Mouse (Mus musculus): ENCODE measurements around the gene Zdhhc7. TPM values are rescaled to one million over a fixed set of nuclear protein-coding genes. Genes with fewer than 3 reads are reported as not detected.

Zdhhc7 gene
- total RNA-seq, 2 experiments from 2014 or later = 37.7 to 40.4 TPM

DNA sequence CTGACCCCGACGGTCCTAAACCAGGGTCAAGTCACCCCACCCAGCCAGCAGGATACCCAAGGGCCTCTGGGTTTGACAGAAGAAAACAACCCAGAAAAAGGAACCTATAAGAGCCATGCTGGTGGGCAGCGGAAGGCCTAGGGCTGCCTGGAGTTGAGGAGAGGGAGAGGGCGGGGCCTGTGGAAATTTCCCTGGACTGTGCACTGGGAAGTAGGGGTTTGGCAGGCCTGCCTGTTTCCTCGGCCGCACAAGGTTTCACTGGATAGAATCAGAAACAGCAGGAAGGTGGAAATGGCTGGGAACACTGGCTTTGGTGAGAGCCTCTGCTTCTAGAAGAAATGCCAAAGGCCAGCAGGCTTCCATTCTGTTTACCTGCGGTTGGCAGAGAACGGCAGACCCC lies 28.5 kb downstream of the Zdhhc7 start:
- no peak for DNase-seq (ENCODE audit: low spot score in 2 of 2)

DNA sequence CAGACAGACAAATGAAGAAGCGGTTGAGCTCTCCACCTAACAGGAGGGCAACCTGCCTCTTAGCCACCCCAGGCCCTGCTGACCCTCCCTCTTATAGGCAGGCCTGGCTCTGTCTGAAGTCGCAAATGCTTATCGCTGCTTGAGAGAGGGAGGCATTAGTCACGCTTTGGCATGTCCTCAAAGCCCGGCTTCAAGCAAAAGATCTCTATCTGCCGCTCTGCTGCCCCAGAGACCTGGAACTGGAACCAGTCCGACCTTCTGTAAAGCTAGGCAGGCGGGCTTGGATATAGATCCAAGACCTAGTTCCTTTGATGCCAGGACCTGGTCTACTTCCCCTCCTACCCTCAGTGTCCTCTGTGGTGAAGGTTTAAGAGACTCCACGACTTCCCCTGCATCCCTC lies 29.0 kb downstream of the Zdhhc7 start:
- DNase-seq (ENCODE audit: low spot score in 2 of 2) = no peak

DNA sequence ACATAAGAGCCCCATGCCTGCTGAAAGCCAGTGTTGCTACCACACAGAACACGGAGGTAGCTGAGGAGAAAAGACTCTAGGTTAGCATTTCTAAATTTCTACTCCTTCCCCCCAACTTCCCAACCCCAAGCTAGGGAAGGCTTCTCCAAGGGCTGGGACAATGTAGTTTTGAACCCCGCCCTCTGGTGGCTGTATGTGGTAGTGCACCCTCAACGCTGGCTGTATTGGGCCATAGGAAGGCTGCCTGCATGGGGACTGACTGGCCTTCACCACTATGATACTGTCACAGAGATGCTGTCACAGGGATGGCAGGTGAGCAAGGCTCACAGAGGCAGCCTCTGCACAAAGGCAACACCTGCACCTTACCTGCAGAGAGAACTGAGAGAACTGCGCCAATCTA lies 29.6 kb downstream of the Zdhhc7 start:
- DNase-seq (ENCODE audit: low spot score in 2 of 2) = peak; percentile 88 to 91

DNA sequence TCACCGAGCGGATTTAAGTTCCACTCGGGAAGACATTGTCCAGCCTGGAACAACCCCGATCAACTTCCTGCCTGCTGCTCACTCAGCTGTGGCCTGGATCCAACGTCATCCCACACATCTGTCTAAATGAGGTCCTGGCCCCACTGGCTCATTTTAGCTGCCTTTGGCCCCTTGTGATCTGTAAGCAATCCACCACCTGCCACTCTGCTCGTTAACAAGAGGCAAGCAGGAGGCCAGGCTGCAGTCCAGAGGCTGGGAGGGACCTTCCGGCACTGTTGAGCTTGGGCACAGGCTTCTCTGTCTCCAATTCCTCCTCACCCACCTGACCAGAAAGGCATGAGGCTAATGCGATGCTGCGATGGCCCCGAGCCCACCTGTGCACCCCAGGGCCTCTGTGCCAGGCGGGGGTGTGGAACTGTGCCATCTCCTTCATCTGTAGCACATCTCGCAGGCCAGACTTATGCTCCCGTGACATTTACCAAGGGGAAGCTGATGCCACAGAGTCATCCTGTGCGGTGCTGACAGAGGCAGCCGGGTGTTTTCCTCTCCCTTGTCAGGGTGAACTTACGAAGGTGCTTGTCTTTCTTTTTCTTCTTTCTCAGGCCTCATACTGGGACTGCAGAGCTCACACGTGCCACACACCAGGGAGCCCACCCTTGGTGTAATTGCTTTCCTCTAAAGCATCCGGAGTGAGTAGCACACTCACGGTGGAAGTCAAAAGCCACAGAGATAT lies 33.2 kb downstream of the Zdhhc7 start:
- no peak for DNase-seq (ENCODE audit: low spot score in 2 of 2)

DNA sequence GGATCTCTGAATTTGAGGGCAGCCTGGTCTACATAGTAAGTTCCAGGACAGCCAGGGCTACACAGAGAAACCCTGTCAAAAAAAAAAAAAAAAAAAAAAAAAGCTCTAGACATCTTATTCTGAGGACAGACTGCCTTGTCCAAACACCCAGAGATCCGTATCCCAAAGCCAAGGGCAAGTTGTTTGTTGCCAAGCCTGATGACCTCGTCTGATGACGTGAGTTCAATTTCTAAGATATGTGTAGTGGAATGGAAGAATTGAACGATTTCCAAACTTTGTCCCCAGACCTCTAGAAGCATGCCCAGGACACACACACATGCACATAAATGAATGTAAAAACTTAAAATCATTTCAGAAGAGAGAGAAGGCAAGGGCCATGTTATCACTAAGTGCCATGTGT lies 35.1 kb downstream of the Zdhhc7 start:
- no peak for DNase-seq (ENCODE audit: low spot score in 2 of 2)

DNA sequence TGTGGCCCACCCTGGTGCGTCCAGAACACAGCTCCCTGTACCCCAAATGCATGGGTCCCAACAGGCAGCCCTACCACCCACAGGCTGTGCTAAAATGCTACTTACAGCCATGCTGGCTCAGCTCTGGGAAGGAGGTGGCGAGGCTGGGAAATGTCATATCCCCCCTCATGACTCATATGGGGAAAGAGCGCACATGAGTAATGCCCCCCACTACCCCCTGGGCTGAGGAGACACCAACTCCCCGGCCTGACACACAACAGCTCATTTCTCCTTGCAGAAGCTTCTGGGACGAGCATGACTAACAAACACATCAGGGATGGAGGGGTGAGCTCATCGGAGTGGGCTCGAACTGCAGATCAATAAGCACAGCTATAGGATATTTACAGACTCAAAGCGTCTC lies 35.7 kb downstream of the Zdhhc7 start:
- no peak for DNase-seq (ENCODE audit: low spot score in 2 of 2)

DNA sequence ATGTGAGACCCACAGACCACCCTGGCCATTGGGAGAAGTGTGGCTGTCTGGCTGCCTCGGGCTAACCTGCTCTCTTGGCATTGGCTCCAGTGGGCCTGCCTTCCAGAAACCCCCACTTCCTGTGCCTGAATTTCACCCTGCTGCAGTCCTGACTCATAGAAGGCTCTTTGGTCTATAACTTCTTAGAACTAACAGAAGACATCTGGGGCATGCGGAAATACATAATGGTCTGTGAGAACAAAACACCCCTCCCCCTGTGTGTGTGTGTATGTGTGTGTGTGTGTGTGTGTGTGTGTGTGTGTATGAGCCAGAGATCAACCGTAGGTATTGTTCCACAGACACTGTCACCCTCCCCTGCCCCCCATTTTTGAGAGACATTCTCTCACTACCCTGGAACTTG lies 38.0 kb downstream of the Zdhhc7 start:
- DNase-seq (ENCODE audit: low spot score in 2 of 2) = no peak

DNA sequence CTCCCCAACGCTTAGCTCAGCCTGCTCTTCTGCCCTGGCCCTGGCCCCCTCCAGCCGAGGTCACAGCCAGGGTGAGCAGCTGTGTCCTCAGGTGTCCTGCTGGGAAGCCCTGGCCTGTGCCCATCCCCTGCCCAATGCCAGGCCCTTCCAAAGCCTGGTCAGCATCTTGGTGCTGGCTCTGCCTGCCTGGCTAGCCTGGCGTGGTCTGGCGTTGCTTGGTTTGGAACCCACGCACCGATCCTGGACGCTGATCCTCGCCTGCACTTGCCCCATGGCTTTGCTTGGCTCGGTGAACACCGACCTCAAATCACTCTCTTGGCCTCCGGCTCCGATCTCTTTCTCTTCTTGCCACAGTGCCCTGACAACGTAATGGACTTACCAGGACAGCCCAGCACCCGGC lies 38.5 kb downstream of the Zdhhc7 start:
- DNase-seq (ENCODE audit: low spot score in 2 of 2) = no peak

DNA sequence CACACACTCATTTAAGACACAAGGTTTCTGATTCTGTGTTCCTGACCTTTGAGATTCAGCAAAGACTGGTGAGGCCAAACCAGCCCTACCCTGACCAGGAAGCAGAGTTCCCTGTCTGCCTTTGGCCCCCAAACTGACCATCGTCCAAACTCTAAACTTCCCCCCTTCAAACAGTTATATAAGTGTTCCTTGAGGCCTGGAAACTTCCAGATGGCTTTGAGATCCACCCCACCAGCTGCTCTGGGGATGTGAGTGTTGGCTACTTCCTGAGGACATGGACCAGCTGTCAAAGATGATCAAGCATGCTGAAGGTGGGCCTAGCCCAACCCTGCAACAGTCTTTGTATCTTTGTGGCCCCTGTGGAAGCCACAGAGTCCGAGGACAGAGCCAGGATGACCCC lies 44.2 kb downstream of the Zdhhc7 start:
- no peak for DNase-seq (ENCODE audit: low spot score in 2 of 2)

DNA sequence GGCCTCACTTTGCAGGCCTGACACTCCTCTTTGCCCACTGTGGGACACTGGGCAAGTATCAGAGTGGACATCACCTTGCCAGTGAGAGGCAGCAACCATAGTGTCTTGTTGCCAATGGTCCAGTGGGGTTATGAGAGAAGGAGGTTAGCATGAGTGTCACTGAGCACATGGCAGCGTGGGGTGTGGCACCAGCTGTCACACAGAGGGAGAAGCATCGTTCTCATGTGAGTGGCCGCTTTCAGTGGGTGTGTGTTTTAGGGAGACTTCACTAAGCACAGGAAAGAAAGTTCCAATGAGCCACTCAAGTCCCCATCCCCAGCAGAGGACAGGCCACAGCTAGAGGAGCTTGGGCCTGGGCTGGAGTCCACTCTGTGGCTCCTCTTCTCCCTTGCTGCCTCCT lies 46.4 kb downstream of the Zdhhc7 start:
- DNase-seq (ENCODE audit: low spot score in 2 of 2) = no peak

DNA sequence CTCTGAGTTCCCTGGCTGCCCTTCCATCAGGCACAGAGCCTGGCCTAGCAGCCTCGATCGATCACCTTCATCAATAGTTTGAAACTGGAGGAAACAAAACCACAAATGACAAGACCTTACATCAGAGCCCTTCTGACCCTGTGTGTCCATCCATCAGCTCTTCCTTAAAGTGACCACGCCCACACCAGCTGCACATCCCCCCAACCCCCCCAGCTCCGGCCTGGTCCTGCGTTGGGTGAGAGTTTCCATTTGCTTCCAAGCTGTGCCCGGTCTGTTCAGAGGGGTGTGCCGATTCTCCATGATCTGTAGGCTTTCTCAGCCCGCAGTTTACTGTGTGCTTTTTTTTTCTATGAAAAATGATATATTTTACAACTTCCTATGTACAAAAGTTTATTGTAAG lies 49.0 kb downstream of the Zdhhc7 start:
- DNase-seq (ENCODE audit: low spot score in 2 of 2) = no peak

DNA sequence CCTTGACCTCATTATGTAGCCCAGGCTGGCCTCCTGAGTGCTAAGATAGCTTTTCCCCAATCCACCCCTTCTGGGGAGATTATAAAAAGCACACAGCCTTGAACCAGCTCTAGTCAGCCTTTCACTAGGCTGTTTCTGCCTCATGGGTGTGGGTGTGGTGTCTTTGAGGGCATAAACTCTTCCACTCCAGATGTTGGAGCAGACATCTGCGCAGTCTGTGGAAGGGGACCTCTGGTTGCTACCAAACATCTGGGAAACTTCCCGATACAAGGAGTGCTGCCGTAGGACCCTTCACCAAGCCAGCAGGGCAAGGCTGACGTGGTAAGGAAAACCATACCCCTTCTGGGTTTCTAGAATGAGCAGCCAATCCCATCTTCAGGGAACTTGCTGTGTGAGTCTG lies 49.4 kb downstream of the Zdhhc7 start:
- DNase-seq (ENCODE audit: low spot score in 2 of 2) = no peak

DNA sequence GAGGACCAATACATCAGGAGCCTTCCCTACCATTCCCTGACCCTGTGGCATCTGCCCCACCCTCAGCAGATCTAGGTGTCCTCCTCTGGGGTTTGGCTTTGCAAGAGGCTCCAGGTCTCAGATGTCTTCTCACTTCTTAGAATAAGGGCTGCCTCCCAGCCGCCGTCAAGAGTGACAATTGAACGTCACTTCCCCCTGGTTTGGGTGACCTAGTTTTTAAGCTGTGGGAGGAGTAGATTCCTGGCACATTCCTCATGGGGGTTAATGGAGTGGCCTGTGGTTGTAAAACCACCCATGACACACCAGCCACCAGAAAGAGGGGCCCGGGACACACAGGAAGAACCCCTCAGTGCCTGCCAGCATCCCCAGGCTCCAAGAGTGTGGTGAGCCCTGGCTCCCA lies 50.3 kb downstream of the Zdhhc7 start:
- no peak for DNase-seq (ENCODE audit: low spot score in 2 of 2)

DNA sequence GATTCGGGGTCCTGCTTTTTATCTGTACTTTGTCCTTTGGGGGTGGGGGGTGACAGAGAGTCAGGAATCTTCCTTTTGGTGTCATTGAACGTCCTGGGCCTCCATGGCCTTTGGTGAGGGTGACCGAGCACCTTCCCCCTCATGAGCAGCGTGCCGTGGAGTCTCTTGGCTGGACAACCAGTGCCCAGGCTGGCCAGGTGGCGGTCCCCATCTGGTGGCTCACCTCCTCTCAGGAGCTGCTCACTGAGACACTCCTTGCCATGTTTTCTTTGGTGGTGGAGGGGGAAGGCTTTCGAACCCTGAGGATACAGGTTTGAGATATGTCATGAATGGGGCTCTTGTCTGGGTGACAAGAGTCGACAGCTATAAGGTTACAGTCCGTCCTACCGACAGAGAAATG lies 50.9 kb downstream of the Zdhhc7 start:
- no peak for DNase-seq (ENCODE audit: low spot score in 2 of 2)

DNA sequence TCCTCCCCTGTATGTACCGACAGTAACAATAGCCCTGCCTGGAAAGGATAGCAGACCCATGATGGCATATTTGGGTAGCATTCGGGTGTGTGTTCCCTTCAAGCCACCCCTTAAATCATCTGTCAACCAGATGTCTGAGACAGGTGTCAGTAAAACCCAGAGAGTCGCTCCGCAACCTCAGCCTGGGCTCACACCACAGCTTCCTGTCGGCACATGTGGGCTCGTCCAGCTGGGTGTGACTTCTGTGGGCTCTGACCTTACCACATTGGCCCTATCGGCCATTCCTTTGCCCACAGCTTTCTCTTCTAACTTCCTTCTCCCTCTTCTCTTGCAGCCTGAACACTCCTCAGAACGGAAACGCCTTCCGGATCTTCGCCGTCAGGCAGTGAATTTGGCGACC lies 51.3 kb downstream of the Zdhhc7 start:
- DNase-seq (ENCODE audit: low spot score in 2 of 2) = no peak

DNA sequence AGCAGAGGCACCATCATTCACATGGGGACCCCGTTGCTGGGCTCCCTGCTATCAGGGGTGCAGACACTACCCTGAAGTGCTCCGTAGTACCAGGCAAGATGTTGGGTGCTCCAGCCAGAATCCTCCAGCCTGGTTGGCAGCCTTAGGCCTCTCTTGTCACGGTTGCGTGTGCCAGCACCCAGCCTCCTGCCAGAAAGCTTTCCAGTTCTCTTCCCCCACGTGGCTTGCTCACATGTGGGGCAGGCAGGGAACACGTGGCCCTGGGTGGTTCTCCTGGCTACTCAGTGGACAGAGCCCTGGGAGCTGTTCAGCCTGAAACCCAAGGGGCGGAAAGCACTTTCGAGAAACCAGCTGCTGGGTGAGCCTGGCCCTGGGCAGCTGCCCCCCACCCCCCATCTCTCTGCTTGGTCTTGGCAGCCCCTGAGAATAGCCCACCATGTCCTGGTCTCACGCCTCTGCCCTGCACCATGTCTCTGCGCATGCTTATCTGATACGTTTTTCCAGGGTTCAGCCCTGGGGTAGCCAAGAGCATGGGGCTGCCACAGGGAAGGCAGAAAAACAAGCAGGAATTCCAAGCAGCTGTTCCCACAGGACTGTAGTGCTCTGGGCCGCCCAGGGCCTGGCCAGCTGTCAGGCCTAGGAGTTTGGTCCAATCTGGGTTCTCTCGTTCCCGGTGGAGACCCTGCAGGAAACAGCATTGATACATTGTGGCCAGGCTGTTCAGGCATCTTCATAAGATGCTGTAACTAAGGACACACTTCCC lies 54.8 kb downstream of the Zdhhc7 start:
- peak; percentile 80 to 83 for DNase-seq (ENCODE audit: low spot score in 2 of 2)

DNA sequence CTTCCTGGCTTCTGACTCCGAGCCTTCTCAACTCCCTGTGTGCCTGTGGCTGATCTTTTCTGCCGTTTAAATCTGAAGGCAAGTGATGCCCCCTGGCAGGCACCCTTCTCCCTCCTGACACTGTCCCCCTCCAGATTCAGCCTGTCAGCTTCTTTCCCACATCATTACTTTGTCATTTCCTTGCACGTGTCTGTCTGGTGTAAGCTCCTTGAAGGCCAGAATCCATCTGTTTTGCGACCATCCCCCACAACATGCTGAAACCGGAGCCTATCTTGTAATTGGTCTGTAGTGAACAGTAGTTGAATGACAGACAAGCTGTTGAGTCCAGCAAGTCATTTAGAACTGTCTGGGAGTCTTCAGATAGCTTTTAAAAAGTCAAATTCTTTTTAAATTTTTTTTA lies 55.8 kb downstream of the Zdhhc7 start:
- DNase-seq (ENCODE audit: low spot score in 2 of 2) = no peak

DNA sequence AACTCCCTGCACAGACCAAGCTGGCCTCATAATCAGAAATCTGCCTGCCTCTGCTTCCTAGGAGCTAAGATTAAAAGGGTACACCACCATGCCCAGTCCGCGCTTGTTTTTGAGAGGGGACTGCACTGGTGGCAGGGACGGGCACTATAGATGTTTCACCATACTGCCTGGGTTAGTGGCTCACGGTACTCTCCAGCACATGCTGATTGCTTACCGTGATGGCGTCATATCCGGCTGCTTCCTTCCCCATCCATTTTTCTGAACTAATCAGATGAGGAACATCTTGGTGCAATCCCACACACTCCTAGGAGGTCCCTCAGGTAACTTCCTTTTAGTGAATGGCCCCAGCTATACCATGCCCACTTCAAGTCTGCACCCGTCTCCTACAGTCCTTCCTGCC lies 56.4 kb downstream of the Zdhhc7 start:
- no peak for DNase-seq (ENCODE audit: low spot score in 2 of 2)

DNA sequence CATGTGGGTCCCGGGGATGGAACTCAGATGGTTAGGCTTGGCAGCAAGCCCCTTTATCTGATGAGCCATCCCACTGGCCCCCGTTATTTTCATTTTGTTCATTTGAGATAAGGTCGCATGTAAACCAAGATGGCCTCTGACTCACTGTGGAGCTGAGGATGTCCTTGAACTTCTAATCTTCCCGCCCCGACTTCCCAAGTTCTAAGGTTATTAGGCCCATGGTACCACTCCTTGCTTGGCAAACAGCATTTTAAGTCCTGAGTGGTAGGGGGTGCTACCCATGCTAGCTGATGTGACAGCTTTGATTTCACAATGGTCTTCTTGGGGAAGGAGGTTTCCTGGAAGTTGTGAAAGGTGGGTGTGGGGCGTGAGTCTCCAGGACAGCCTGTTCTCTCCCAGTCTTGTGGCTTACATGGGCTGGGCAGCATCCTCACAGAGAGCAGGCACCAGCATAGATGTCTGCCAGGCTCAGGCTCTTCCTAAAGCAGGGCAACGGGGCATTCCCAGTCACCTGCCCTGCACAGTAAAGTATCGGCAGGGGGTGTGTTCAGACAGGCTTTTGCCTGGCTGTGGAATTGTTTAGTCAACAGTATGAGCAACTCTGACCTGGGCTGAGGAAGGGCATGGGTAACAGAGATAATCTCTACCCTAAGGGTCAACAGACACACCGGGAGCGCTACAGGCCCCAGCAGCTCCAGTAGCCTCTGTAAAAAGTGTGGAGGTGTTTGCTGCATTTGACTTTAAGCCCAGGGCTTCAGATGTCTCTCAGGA lies 58.6 kb downstream of the Zdhhc7 start:
- no peak for DNase-seq (ENCODE audit: low spot score in 2 of 2)

DNA sequence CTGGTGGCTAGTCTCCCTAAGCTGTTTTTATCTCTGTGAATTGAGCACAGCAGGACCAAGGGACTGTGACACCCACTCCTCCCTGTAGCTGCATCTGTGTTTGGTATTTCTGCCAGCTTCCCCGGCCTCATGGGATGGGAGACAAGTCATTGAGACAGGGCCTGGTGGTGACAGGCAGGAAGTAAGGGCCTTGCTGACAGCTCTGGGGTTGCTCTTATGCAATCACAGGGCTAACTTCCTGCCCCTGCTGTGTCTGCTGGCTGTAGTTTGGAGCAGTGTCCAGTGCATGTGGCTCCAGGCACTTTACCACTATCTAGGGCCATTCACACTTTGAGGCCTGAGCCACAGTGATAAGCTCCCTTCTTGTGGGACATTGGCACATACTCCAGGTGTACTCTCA lies 60.4 kb downstream of the Zdhhc7 start:
- peak in 1 of 2 experiments; percentile 36 for DNase-seq (ENCODE audit: low spot score in 2 of 2)

DNA sequence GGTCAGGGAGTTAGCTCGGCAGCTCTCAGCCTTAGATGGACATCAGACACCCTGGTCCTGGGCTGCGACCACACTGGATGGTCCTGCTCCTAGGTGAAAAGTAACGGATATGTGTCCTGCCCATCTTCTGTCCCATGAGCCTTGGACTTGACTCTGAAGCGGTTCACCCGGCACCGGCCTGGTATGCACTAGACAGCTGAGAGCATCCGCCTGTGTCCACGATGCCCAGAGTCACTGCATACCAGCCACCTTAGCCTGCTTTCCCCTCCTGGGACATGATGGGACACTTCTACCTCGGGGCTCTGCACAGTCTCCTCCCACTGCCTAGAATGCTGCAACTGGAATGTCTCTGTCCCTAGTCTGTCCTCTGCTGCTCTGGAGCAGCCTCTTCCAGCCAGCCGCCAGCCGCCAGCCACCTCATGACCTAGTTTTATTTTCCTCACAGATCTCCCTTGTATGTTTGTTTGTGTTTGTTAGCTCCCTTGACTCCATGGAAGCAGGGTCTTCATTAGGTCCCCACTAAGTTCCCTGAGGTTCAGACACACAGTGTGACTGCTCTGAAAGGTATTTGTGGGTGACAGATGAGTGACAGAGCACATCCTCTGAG lies 61.9 kb downstream of the Zdhhc7 start:
- no peak for DNase-seq (ENCODE audit: low spot score in 2 of 2)

DNA sequence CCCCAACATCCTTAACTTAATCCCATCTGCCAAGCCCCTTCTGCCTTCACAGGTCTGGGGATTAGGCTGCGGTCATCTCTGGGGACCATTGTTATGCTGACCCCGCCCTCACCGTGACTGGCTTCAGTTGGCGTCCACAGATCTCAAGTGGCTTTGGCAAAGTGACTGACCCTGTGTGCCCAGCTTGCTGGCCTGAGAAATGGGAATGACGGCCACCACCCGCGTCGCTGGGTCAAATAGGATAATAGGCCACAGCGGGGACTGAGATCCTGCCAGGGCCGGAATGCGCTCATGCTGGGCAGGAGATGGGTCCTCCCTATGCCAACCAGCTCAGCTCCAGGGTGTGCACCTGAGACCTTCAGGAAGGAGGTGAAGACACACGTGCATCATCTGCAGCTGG lies 62.5 kb downstream of the Zdhhc7 start:
- no peak for DNase-seq (ENCODE audit: low spot score in 2 of 2)
